Mouse (Mus musculus): Measurements from ENCODE around the gene Gapvd1.
A peak's percentile ranks its signal among the peaks of the same experiment; 100 is the strongest.

Gapvd1 gene

GRCm38 (mm10) chr2:34708675-34709074, 46.4 kb downstream of the Gapvd1 start:
- DNase-seq = no peak

GRCm38 (mm10) chr2:34696592-34696991, 58.4 kb downstream of the Gapvd1 start:
- no peak for DNase-seq

- DNase-seq = no peak
Observed at GRCm38 (mm10) chr2:34692861-34693260, 62.2 kb downstream of the Gapvd1 start.

GRCm38 (mm10) chr2:34684076-34684870, 70.8 kb downstream of the Gapvd1 start:
- DNase-seq = no peak

- DNase-seq = no peak
Observed at GRCm38 (mm10) chr2:34677976-34678375, 77.1 kb downstream of the Gapvd1 start.

GRCm38 (mm10) chr2:34677061-34677460, 78.0 kb downstream of the Gapvd1 start:
- DNase-seq = no peak

GRCm38 (mm10) chr2:34673846-34674245, 81.2 kb downstream of the Gapvd1 start:
- no peak for DNase-seq

- DNase-seq = peak; percentile 57
Observed at GRCm38 (mm10) chr2:34671385-34672026, 83.5 kb downstream of the Gapvd1 start.

GRCm38 (mm10) chr2:34670470-34670869, 84.6 kb downstream of the Gapvd1 start:
- no peak for DNase-seq

GRCm38 (mm10) chr2:34669203-34669746, 85.8 kb downstream of the Gapvd1 start:
- no peak for DNase-seq

GRCm38 (mm10) chr2:34668440-34669191, 86.4 kb downstream of the Gapvd1 start:
- DNase-seq = no peak

GRCm38 (mm10) chr2:34667820-34668219, 87.2 kb downstream of the Gapvd1 start:
- DNase-seq = no peak

GRCm38 (mm10) chr2:34647410-34647809, 107.6 kb downstream of the Gapvd1 start:
- no peak for DNase-seq

GRCm38 (mm10) chr2:34646541-34646865, 108.5 kb downstream of the Gapvd1 start:
- no peak for DNase-seq

GRCm38 (mm10) chr2:34645851-34646540, 109.0 kb downstream of the Gapvd1 start:
- DNase-seq = peak; percentile 30

GRCm38 (mm10) chr2:34644571-34645526, 110.2 kb downstream of the Gapvd1 start:
- DNase-seq = no peak

GRCm38 (mm10) chr2:34642351-34642750, 112.7 kb downstream of the Gapvd1 start:
- no peak for DNase-seq

GRCm38 (mm10) chr2:34639725-34640124, 115.3 kb downstream of the Gapvd1 start:
- no peak for DNase-seq

GRCm38 (mm10) chr2:34638955-34639650, 115.9 kb downstream of the Gapvd1 start:
- DNase-seq = peak; percentile 91

- DNase-seq = no peak
Observed at GRCm38 (mm10) chr2:34635249-34636165, 119.5 kb downstream of the Gapvd1 start.

Measured in right cerebral cortex, postnatal 14 days (tissue).